Mouse (Mus musculus) cerebellum, adult 9-10 months (tissue): ENCODE results near the gene Gm21983.

ENCODE experiments used
- DNase-seq: peaks from one replicate; pipeline ENCODE4 v3.0.0; 2022

The Gm21983 gene

DNA sequence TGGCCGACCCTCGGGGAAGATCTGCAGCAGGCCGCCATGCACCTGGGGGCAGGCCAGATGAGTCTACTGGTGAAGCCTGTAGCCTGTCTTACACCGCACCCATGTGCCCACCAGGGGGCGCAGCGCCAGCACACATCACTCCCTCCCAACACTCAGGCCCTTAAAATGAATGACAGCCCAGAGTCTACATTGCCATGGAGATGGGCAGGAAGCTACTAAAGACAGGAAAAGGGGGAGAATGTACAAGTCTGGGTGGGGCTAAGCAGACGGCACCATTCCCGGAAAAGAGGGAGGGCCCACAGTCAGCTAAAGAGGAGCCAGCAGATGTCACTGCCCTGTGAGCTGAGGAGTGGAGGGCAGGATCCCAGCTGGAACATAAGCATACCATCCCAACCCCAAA lies 21.0 kb downstream of the Gm21983 start:
- DNase-seq = peak; percentile 90

DNA sequence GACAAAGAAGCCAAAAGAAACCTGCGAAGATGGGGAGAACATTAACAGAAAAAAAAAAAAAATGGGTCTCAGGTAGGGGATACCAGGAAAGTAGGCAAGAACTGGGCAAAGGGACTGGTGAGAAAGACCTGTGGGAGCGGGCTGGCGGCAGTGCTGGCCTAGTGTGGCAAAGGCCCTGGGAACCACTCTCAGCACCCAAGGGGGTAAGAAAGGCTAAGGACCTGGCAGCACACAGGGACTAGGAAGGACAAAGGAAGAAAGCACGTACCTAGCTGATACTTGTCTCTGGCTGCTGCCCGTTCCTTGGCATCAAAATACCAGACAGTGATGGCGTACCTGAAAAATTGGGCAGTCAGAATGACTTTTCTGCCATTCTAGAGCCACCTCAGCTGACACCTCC lies 21.6 kb downstream of the Gm21983 start:
- DNase-seq = peak; percentile 36

GRCm38 (mm10) chr7:27158171-27158570 lies 22.7 kb downstream of the Gm21983 start:
- DNase-seq = peak; percentile 33

- no peak for DNase-seq
These were observed 24.9 kb downstream of the Gm21983 start for GRCm38 (mm10) chr7:27156005-27156404.

- peak; percentile 29 for DNase-seq
These were observed 27.6 kb downstream of the Gm21983 start, which contains the start of gene Cyp2t4 for GRCm38 (mm10) chr7:27153205-27153764. Gene Cyp2t4 (plus strand): TSS chr7:27153714.

DNA sequence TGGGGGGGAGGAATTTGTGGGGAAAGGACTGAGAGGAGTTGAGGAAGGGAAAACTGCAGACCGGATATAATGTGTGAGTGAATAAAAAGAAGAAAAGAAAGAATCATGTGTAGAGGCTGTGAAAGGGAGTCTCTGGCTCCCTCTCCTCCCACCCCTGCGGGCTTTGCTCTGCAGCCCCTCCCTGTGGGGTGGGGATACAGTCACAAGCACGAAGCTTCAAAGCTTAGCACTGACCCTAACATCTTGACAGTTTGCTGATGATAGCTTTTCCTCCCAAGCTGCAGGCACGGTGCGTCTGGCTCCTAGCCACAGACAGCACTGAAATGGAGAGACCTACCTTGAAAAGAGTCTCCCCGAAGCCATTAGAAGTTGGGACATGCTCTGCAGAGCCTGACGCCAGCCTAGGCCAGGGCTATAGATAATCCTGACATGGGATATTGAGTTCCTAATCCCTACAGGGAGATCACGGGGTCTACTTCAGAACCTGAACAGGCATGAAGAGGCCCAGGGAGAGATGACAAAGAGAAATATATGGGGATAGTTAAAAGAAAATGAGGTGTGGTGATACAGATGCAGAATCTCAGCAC lies 44.4 kb downstream of the Gm21983 start:
- no peak for DNase-seq

GRCm38 (mm10) chr7:27133757-27134156 lies 47.1 kb downstream of the Gm21983 start:
- no peak for DNase-seq

- DNase-seq = no peak
These were observed 47.7 kb downstream of the Gm21983 start for GRCm38 (mm10) chr7:27133156-27133555.

- peak; percentile 57 for DNase-seq
These were observed 48.3 kb downstream of the Gm21983 start for GRCm38 (mm10) chr7:27132588-27132987.

GRCm38 (mm10) chr7:27131387-27131786 lies 49.5 kb downstream of the Gm21983 start:
- no peak for DNase-seq

- DNase-seq = no peak
These were observed 50.1 kb downstream of the Gm21983 start for GRCm38 (mm10) chr7:27130521-27131370.

DNA sequence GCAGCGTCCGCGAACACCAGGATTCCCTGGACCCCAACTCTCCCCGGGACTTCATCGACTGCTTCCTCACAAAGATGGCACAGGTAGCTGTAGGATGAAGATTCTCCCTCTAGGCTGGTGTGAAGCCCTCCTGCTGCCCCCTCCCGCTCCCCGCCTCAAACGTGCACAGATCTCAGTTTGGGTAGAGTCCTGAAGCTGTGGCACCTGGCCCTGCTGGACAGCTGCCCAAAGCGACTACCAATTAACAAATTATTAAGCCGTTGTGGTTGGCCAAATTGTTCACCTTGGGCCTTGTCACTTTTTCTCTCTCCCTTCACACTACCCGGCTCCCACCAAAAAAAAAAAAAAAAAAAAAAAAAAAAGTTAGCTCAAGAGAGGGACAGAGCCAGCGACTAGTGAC lies 51.1 kb downstream of the Gm21983 start:
- DNase-seq = no peak

GRCm38 (mm10) chr7:27128946-27129345 lies 51.9 kb downstream of the Gm21983 start:
- no peak for DNase-seq

- DNase-seq = no peak
These were observed 52.7 kb downstream of the Gm21983 start for GRCm38 (mm10) chr7:27128162-27128561.

DNA sequence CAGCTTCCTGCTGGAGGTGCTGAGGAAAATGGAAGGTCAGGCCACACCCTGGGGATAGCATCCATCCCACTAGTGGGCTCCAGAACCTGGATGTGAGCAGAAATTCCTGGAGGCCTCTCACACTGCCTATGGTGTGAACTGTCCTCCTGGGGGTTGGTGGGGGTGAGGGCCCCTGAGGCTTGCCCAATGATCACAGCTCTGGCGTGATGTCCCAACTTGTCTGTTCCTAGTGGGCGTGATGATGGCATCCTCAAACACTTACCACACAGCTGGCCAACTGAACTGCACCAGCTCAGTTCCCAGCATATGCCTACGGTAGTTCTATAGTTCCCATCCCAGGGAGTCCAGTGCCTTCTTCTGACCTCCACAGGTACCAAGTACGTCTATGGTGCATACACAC lies 55.9 kb downstream of the Gm21983 start:
- no peak for DNase-seq

- no peak for DNase-seq
These were observed 56.5 kb downstream of the Gm21983 start for GRCm38 (mm10) chr7:27124305-27124832.

GRCm38 (mm10) chr7:27119676-27120075 lies 61.2 kb downstream of the Gm21983 start, which contains the start of gene Cyp2f2:
Gene Cyp2f2 (plus strand): TSS chr7:27119909.
- no peak for DNase-seq
